Mouse (Mus musculus) kidney, postnatal 36 days (tissue): ENCODE results near the gene Pomt2.
A peak's percentile ranks its signal among the peaks of the same experiment; 100 is the strongest.

Source experiments
- DNase-seq, 2 experiments: peaks; one replicate each; pipeline ENCODE4 v3.0.0; 2021 to 2022; ENCODE audit warnings: mixed read lengths in 2 of 2

Gene Pomt2

GRCm38 (mm10) chr12:87121918-87122589, 25.7 kb downstream of the Pomt2 start:
- no peak for DNase-seq

DNA sequence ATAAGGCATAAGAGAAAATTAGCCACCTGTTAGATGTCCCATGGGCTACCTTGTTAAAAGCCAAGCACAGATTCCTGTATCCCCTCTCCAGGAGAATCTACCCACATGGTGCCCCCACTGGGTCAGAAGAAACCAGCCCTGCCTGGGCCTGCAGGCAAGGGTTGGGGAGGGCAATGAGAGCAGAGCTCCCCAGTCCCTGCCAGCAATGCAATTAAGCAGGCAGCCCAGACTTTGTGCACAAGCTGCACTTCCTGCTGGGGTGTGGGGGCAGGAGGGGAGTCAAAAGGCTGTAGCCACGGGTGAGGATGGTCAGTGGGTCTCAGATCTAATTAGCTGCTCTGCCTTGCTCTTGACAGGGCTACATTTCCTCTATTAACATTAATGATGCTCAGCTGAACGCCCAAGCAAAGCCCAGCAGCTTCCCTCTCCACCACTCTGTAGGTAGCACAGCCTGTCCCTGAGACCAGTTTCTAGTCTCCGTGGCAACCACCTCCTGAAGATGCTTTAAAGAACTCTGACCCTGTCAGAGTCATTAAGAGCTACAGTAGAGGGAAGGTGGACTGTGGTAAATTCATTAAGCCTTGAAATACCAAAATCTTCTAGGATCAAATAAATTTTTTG, 40.3 kb downstream of the Pomt2 start:
- DNase-seq = no peak

GRCm38 (mm10) chr12:87104796-87105195, 43.0 kb downstream of the Pomt2 start:
- DNase-seq = no peak

DNA sequence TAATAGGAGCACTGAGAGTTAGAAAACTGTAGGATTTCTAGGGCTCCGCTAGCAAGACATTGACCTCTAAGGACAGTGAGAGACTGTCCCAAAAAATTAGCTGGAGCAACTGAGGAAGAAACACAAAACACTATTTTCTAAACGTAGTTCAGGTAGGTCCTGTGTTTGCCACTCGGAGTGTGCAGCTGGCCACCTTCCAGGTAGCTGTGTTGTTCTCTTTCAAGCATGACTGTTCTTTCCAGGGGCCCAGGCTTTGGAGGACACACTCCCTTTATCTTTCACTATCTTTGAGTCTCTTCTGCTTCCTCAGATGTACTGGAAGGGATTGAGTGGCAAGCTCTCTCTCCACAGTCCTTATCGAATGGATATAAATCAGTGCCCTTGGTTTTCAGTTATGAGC, 44.3 kb downstream of the Pomt2 start:
- DNase-seq = peak; percentile 15 to 63

DNA sequence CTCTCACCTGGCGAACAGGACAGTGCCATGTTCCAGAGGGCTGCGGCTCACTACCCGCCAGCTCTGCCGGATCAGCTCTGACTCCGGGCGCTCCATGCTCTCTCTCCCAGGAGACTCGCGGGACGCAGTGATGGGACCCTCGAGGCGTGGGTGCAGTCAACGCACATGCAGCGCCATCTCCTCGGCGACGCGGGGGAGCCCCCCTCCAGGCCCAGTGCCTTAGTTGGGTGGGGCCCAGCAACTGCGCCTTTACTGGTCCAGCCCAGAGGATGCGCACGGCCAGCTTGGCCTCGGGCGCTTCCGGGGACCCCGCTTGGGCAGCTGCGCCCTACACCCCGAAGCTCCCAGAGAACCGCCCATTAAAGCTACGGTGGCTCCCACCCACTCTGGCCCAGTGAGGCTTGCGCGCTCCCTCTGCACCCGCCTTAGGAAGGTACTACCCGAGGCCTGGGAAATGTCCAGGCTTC, 45.6 kb downstream of the Pomt2 start, which contains the start of gene Ngb:
Ngb (minus strand) TSS at position 375 of the 467 bp plus-strand sequence.
- no peak for DNase-seq

DNA sequence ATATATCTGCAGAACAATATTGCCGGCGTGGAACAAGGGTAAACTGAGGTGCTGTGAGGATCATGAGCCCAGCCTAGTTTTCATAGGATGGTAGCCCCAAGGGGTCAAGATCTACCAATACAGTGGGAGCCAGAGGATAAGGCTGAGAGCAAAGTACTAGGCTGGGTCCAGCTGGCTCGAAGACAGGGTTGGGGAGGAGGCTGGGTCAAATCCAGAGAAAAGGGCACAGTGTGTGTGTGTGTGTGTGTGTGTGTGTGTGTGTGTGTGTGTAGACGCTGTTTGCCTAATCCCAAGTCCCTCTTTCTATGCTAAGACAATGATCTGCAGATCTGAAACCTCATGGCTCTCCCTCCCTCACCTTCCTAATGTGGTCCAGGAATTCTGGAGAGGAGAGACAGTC, 47.4 kb downstream of the Pomt2 start:
- peak in 1 of 2 experiments; percentile 43 for DNase-seq

DNA sequence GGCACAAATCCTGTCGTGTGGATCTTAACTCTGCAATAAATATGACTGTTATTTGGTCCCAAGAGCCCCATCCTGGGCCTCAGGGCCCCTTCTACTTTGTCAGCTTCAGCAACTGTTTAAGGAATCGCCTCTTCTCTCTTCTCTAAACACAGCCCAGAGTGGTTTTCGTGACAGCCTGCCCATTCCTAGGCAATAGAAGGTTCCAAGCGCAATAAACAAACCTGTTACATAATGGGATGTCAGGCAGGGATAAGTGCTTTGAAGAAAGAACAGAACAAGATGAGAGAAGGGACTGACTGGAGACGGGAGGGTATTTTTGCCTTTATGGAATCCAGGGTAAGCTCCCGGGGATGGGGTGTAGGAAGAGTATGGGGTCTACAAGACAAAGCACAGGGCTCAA, 54.1 kb downstream of the Pomt2 start:
- no peak for DNase-seq

- peak; percentile 38 to 59 for DNase-seq
Measured at GRCm38 (mm10) chr12:87093249-87093648, 54.5 kb downstream of the Pomt2 start.

GRCm38 (mm10) chr12:87091916-87092315, 55.9 kb downstream of the Pomt2 start:
- no peak for DNase-seq

GRCm38 (mm10) chr12:87089701-87090100, 58.1 kb downstream of the Pomt2 start:
- DNase-seq = peak; percentile 56 to 72

DNA sequence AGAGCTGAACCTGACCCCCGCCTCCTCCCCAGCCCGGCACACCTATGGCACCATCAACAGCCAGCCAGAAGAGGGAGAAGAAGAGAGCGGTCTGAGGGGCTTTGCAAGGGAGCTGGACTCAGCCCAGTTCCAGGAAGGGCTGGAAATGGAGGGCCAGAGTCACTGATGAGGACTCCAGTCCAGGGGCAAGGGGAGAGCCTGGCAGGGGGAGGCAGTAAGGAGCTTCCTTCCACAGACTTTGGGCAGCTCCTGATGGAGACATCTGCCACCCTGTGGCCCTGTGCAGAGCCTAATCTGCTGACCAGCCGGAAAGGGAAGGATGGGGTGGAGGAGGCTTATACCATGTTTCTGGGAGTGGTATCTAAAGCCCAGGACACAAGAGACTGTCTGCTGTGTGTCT, 58.5 kb downstream of the Pomt2 start:
- no peak for DNase-seq

GRCm38 (mm10) chr12:87088331-87088730, 59.4 kb downstream of the Pomt2 start:
- no peak for DNase-seq

GRCm38 (mm10) chr12:87087236-87087635, 60.5 kb downstream of the Pomt2 start:
- DNase-seq = no peak

- DNase-seq = peak; percentile 30 to 41
Measured at GRCm38 (mm10) chr12:87082797-87083196, 65.0 kb downstream of the Pomt2 start.

- no peak for DNase-seq
Measured at GRCm38 (mm10) chr12:87076610-87077009, 71.2 kb downstream of the Pomt2 start.

GRCm38 (mm10) chr12:87070520-87070919, 77.2 kb downstream of the Pomt2 start:
- DNase-seq = no peak

DNA sequence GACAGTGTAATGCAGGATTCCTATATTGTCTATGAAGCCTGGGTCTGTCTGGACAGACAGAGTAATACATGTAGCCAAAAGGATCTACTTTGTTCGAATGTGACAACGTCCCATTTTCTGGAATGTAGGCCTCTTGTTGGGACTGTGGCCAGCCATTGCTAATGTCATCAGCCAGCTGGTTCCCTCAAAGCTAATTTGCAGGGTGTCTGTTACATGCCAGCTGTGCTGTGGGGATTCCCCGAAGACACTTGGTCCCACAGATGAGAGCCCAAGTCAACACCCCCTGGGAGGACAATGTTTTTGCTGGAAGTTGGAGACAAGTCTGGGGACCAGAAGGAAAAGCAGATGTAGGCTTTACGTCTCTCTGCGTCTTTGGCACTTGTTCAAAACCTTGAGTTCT, 81.3 kb downstream of the Pomt2 start:
- no peak for DNase-seq

- no peak for DNase-seq
Measured at GRCm38 (mm10) chr12:87065446-87065845, 82.3 kb downstream of the Pomt2 start.

DNA sequence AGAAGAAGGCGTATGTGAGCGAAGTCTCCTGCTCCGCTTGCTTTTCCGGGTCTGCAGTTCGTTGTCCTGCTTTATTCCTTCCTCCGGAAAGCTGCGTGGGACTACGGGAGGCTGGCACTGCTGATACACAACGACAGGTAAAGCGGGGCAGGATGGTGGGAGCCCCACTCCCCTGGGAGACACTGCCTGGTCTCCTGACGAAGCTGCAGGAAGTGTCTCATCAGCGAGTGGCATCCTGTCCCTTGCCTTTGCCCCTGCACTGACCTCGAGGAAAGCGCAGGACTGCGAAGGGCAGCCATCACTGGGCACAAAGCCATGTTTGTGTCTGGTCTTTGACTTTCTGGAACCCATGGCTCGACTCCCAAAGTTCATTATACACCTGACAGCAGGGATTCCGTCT, 90.7 kb downstream of the Pomt2 start:
- DNase-seq = peak; percentile 48 to 58
